Mouse (Mus musculus): ENCODE measurements at regions not wholly inside any gene's neighbourhood (a gene's known extent, or its start where the extent isn't known, plus 50 kb on each side); places are given as distances from the start of the nearest gene placed in this dataset.
A peak's percentile ranks its signal among the peaks of the same experiment; 100 is the strongest.

DNA sequence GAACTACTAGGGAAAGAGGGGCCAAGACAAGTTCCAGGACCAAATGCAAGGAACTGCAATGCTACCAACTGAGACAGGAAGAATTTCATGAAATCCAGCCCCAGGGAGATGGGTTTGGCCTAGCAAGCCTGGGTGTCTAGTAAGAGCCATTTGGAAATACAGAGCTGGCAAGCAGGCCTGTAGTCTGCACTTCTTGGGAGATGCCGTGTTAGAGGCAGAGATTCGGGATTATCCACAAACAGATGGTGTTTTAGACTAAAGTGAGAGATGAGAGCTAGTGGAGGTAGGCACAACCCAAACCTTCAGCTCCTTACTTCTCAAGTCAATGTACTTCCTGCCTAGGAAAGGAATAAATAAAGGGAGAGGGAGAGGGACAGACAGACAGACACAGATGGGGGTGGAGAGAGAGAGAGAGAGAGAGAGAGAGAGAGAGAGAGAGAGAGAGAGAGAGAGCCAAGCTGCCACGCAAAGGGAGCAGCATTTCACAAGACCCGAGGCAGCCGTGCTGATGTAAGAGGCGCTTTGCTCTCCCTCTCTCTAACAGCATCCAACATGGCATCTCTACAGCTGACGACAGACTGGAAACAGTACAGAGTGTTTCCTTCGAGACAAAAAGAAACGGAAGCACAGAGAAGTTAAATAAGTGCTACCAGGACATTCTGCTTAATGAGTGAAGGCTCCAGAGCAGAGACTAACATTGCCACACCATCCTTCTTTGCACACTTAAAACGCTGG is 182.9 kb downstream of the Irs2 start:
- Histone ChIP-seq H3K4me2 (no peak overlapping the region), H3K27ac (ENCODE audit: poor library complexity, severe bottlenecking) (no peak overlapping the region), H3K9ac (no peak overlapping the region), H3K9me3 (replicated peaks) (no peaks in the 10 kb centered on the region), H3K4me3 (no peak overlapping the region), H3K27me3 (replicated peaks) (peaks cover 3% of the 10 kb centered on the region; the same call in 1 of the 2 replicates), H3K4me1 (replicated peaks) (peaks cover 5% of the 10 kb centered on the region; the same call in 1 of the 2 replicates), H3K36me3 (no peaks in the 10 kb centered on the region)
- WGBS = 46% methylated on average over 10 of the region's 10 CpGs
- ATAC-seq (ENCODE audit: insufficient number of reproducible peaks, low FRiP score) = no peak

DNA sequence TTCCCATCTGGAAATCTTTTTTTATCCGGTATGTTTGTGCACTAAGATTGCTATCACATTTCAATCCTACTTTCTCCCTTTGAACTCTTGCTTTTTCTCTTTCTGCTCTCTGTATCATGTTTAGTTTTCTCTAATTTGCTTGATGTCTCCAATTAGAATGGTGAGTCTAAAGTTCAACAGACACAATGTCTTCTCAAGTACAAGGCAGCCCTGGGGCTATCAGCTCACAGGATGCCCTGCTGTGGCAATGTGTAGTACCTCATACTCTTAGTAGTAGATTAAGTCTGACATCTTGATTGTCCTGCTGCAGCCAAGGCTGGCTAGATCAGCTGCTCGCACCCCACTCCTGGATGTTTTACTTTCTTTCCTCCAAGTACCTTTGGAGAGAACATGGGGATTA is 186.4 kb downstream of the Irs2 start:
- no peaks in the 10 kb centered on the region for H3K36me3 ChIP-seq
- peaks cover 5% of the 10 kb centered on the region; the same call in 1 of the 2 replicates for H3K4me1 ChIP-seq (replicated peaks)
- no peak overlapping the region for H3K4me3 ChIP-seq
- H3K9me3 ChIP-seq (replicated peaks) = no peaks in the 10 kb centered on the region
- WGBS = 74% methylated on average over 2 of the region's 2 CpGs
- H3K9ac ChIP-seq = no peak overlapping the region
- H3K4me2 ChIP-seq = no peak overlapping the region
- no peak for ATAC-seq (ENCODE audit: insufficient number of reproducible peaks, low FRiP score)
- no peaks in the 10 kb centered on the region for H3K27me3 ChIP-seq (replicated peaks)
- H3K27ac ChIP-seq (ENCODE audit: poor library complexity, severe bottlenecking) = no peak overlapping the region

DNA sequence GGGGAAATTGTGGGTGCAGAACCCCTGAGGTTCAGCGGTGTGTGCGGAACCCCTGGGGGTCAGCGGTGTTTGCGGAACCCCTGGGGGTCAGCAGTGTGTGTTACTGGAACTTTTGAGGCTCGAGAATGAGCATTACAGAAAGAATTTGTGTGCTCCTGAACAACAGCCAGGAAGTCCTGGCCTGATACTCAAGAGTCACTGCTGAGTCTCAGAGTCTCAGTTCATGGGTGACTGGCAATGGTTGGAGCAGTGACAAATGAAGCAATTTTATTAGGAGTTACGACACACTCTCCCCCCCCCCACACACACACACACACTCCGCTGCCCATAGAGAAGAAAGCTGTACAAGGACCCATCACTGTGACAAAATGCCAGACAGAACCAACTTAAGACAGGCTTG is 193.8 kb downstream of the Irs2 start:
- no peaks in the 10 kb centered on the region for H3K36me3 ChIP-seq
- H3K27ac ChIP-seq (ENCODE audit: poor library complexity, severe bottlenecking) = no peak overlapping the region
- H3K9me3 ChIP-seq (replicated peaks) = no peaks in the 10 kb centered on the region
- whole genome bisulfite sequencing = 81% methylated on average over 7 of the region's 7 CpGs
- ATAC-seq (ENCODE audit: insufficient number of reproducible peaks, low FRiP score) = no peak
- no peak overlapping the region for H3K9ac ChIP-seq
- H3K4me3 ChIP-seq = no peak overlapping the region
- no peaks in the 10 kb centered on the region for H3K27me3 ChIP-seq (replicated peaks)
- no peak overlapping the region for H3K4me2 ChIP-seq
- H3K4me1 ChIP-seq (replicated peaks) = peaks cover 4% of the 10 kb centered on the region; the same call in 1 of the 2 replicates

DNA sequence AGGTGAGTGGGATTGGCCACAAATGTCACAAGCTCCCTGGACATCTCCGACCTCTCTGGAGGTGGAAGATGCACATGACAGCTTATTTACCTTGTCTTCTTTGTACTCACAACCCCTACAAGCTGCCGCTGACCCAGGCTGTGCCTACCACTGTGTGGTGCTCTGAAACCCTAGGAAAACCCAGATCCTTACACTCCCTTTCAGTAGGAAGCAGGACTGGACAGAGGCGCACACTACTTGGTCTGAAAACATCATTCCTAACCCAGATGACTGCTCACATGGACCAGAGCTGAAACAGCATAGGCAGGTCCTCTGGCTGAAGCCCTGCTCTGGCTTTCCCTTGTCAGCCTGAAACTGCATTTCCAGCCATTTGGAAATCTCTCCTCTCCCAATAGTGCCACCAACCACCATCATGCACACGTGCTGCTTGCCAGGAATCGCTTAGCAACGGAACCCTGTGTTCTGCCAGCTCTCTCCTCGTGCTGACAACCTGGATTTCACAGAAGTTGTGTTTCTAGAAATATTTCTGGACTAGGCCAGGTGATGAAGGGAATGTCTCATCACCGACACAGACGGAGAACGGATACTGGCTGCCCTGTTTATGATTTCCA is 196.1 kb downstream of the Irs2 start:
- Histone ChIP-seq H3K4me2 (no peak overlapping the region), H3K9me3 (replicated peaks) (no peaks in the 10 kb centered on the region), H3K4me3 (no peak overlapping the region), H3K36me3 (no peaks in the 10 kb centered on the region), H3K4me1 (replicated peaks) (peaks cover 4% of the 10 kb centered on the region; the same call in 1 of the 2 replicates), H3K27ac (ENCODE audit: poor library complexity, severe bottlenecking) (no peak overlapping the region), H3K9ac (no peak overlapping the region), H3K27me3 (replicated peaks) (no peaks in the 10 kb centered on the region)
- 57% methylated on average over 10 of the region's 10 CpGs for WGBS
- no peak for ATAC-seq (ENCODE audit: insufficient number of reproducible peaks, low FRiP score)

DNA sequence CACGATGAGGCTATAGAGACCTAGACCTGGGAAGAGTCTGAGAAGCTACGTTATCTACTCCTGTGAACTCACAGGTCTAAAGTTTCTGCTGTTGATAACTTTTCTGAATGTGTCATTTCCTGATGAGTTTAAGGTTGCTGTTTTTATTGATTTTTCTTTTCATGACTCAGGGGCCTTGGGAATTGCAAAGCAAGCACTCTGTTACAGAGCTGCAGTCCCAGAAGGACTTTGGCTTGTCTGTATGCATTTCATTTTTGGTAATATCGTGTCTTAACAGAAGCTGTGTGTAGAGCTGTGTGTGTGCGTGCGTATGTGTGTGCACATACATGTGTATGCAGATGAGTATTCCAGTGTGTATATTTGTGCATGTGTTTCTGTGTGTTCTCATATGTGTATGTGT is 201.2 kb downstream of the Irs2 start:
- Histone ChIP-seq H3K4me3 (no peak overlapping the region), H3K27me3 (replicated peaks) (no peaks in the 10 kb centered on the region), H3K27ac (ENCODE audit: poor library complexity, severe bottlenecking) (no peak overlapping the region), H3K4me1 (replicated peaks) (peaks cover 12% of the 10 kb centered on the region), H3K9ac (no peak overlapping the region), H3K9me3 (replicated peaks) (no peaks in the 10 kb centered on the region), H3K4me2 (no peak overlapping the region), H3K36me3 (no peaks in the 10 kb centered on the region)
- ATAC-seq (ENCODE audit: insufficient number of reproducible peaks, low FRiP score) = no peak
- WGBS = 88% methylated on average over 5 of the region's 5 CpGs

DNA sequence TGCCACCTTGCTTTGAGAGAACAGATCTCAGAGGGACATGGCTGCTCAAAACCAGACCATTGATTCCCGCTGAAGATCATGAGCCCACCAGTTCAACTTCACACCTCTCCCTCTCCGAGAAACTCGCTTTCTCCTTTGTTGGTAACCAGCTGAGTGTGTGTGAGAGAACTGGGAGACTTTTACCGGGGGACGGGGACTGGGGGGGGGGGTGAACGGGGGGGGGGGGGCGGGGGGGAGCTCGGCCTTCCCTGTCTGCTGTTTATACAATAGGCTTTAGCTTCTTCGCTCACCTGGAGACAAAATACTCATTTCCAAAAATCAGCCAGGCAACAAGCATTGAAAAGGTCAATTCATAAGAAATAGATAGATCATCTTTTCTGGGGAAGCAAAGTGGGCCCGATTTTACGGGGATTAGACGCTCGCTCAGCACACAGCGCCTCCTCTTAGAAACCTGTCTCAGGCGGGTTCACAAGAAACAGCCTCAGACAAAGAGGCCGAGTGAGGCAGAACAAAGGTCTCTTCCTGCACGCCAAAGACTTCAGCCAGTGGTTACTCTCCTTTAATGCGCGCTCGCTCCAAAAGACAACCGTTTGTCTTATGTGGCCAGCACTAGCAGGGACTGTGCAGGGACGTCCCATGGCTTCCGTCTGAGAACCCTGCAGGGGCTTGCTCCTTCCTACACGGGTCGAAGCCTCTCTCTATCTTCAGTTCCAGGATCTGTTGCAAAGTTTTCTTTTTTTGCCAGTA is 202.7 kb downstream of the Irs2 start:
- Histone ChIP-seq H3K4me3 (no peak overlapping the region), H3K9me3 (replicated peaks) (no peaks in the 10 kb centered on the region), H3K4me2 (peak overlapping the region; percentile 57), H3K27ac (ENCODE audit: poor library complexity, severe bottlenecking) (no peak overlapping the region), H3K4me1 (replicated peaks) (peaks cover 21% of the 10 kb centered on the region), H3K9ac (0 out of 2 replicates have a peak overlapping the region, but pooled peaks have one; percentile 8), H3K36me3 (no peaks in the 10 kb centered on the region), H3K27me3 (replicated peaks) (no peaks in the 10 kb centered on the region)
- no peak for ATAC-seq (ENCODE audit: insufficient number of reproducible peaks, low FRiP score)
- WGBS = 15% methylated on average over 23 of the region's 25 CpGs

DNA sequence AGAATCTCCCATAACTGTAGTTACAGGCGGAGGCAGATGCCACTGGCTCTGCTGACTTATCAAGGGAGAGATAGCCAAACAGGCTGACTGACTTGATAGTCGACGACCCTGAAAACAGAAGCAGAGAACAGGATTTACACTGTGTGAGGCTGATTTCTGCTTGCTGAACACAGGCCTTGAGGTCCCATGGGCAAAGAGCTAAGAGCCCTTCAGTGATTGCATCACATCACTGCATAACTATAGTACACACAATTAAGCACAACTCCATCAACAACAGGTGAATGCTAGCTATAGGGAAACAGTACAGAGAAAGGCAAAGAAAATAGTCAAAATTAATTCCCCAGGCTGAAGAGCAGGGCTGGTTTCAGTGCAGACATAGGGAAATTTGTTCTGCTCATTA is 203.3 kb downstream of the Irs2 start:
- no peak overlapping the region for H3K4me2 ChIP-seq
- no peaks in the 10 kb centered on the region for H3K27me3 ChIP-seq (replicated peaks)

DNA sequence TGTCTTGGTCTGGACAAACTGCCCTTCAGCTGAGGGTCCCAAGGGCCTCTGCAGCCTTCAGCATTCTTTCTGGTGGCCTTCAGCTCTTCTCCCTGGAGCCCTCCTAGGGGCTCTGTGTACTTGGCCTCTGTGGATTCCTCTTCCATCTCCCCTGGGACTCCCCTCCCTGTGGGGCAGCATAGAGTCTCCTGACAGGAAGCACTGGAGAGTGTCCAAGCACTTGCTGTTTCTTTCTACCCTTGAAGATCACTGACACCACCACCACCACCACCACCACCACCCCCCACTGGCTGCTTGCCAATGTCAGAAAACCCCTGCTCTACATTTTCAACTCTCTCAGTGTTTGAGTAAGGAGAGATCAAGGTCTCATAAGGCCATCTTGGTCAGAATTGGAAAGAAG is 206.3 kb downstream of the Irs2 start:
- ATAC-seq (ENCODE audit: insufficient number of reproducible peaks, low FRiP score) = no peak
- Histone ChIP-seq H3K4me1 (replicated peaks) (peaks cover 21% of the 10 kb centered on the region), H3K27ac (ENCODE audit: poor library complexity, severe bottlenecking) (0 out of 2 replicates have a peak overlapping the region, but pooled peaks have one; percentile 7), H3K4me3 (no peak overlapping the region), H3K9ac (no peak overlapping the region), H3K4me2 (no peak overlapping the region), H3K27me3 (replicated peaks) (no peaks in the 10 kb centered on the region), H3K9me3 (replicated peaks) (no peaks in the 10 kb centered on the region), H3K36me3 (no peaks in the 10 kb centered on the region)

More for the DNA sequence above, 203.3 kb downstream of the Irs2 start:
- H3K4me1 ChIP-seq (replicated peaks) = peaks cover 21% of the 10 kb centered on the region
- H3K4me3 ChIP-seq = no peak overlapping the region
- H3K27ac ChIP-seq (ENCODE audit: poor library complexity, severe bottlenecking) = no peak overlapping the region
- no peaks in the 10 kb centered on the region for H3K9me3 ChIP-seq (replicated peaks)
- no peaks in the 10 kb centered on the region for H3K36me3 ChIP-seq
- WGBS = 14% methylated on average over 3 of the region's 3 CpGs
- ATAC-seq (ENCODE audit: insufficient number of reproducible peaks, low FRiP score) = no peak
- no peak overlapping the region for H3K9ac ChIP-seq

DNA sequence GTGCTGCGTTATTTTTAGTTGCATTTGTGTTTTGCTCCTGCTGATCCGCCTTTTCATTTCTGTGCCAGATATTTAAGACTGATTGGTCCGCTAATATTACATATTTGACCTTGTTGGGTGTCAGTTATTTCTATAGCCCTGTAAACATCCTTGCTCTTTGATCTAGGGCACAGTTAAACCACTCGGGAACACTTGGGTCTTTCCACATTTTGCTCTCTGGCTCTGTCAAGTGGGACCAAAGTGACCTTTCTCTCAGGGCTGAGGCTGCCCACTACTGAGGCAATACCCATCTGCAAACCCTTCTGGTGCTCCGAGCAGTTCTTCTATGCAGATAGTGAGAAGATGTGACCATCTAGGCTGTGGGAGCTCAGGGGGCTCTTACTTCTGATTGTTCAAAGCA is 206.7 kb downstream of the Irs2 start:
- 53% methylated on average over 5 of the region's 5 CpGs for WGBS
- Histone ChIP-seq H3K4me1 (replicated peaks) (peaks cover 21% of the 10 kb centered on the region), H3K27ac (ENCODE audit: poor library complexity, severe bottlenecking) (0 out of 2 replicates have a peak overlapping the region, but pooled peaks have one; percentile 7), H3K4me2 (no peak overlapping the region), H3K9ac (no peak overlapping the region), H3K9me3 (replicated peaks) (no peaks in the 10 kb centered on the region), H3K4me3 (no peak overlapping the region), H3K27me3 (replicated peaks) (no peaks in the 10 kb centered on the region), H3K36me3 (no peaks in the 10 kb centered on the region)
- no peak for ATAC-seq (ENCODE audit: insufficient number of reproducible peaks, low FRiP score)

DNA sequence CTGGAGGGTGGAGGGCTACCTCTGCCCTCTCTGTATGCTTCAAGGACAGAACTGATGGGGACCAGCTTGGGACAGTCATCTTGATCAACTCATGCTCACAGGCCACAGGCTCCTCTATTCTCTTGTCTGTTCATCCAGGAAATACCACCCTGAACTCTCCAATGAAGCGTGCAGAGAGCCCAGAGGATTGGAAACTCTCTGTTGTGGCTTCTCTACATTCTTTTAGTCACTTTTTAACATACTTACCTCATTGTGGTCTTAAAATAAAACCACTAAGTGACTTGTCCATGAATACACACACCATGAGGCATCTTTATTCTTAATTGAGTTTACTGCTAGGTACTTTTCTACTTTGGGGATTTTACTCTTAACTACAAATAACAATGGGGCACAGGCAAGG is 209.8 kb downstream of the Irs2 start:
- Histone ChIP-seq H3K36me3 (no peaks in the 10 kb centered on the region), H3K27ac (ENCODE audit: poor library complexity, severe bottlenecking) (no peak overlapping the region), H3K9ac (no peak overlapping the region), H3K4me2 (no peak overlapping the region), H3K4me3 (no peak overlapping the region), H3K27me3 (replicated peaks) (no peaks in the 10 kb centered on the region), H3K9me3 (replicated peaks) (no peaks in the 10 kb centered on the region), H3K4me1 (replicated peaks) (peaks cover 17% of the 10 kb centered on the region)
- WGBS = 72% methylated on average over 1 of the region's 1 CpGs
- no peak for ATAC-seq (ENCODE audit: insufficient number of reproducible peaks, low FRiP score)
